Mouse (Mus musculus): ENCODE results near the gene Mylk.

- TF ChIP-seq CTCF (IDR thresholded peaks at IDR 0.05; ENCODE audit: borderline replicate concordance, insufficient read depth, low read depth, low read length), result no peak
- no peak for TF ChIP-seq POLR2A (IDR thresholded peaks at IDR 0.05; ENCODE audit: borderline replicate concordance, insufficient read depth, low read length)
These were observed 154.2 kb downstream of the Mylk start for GRCm38 (mm10) chr16:34899071-34899808.

All from cerebellum, adult 2 months (tissue).